Mouse (Mus musculus): Measurements from ENCODE around the gene Acsf2. TPM values are rescaled to one million over a fixed set of nuclear protein-coding genes. Genes with fewer than 3 reads are reported as not detected.

Gene Acsf2
- total and polyA plus RNA-seq, 3 experiments = 2.8 to 13.1 TPM; not detected in 1

GRCm38 (mm10) chr11:94567326-94567725 is 34.3 kb downstream of the Acsf2 start:
- H3K27me3 ChIP-seq (ENCODE audit: control insufficient read depth in 1 of 2, insufficient read depth in 2 of 2, low read length in 2 of 2) = no peaks in the 10 kb centered on the region
- no peaks in the 10 kb centered on the region for H3K36me3 ChIP-seq (ENCODE audit: control insufficient read depth in 1 of 2, insufficient read depth in 2 of 2, low read length in 2 of 2)
- H3K9ac ChIP-seq (ENCODE audit: control insufficient read depth, low read depth, low read length, poor library complexity, severe bottlenecking) = no peak overlapping the region
- no peak for DNase-seq (ENCODE audit: low read depth, low spot score)
- H3K79me2 ChIP-seq (ENCODE audit: control insufficient read depth, insufficient read depth, low read length, poor library complexity) = no peaks in the 10 kb centered on the region
- no peak overlapping the region for H3K27ac ChIP-seq (ENCODE audit: control insufficient read depth, low read depth, low read length)
- TF ChIP-seq EP300 (IDR thresholded peaks at IDR 0.05; ENCODE audit: low read depth in 1 of 2, low read length in 2 of 2) = no peak
- TF ChIP-seq JUND (IDR thresholded peaks at IDR 0.05; ENCODE audit: low read depth, low read length) = no peak
- TF ChIP-seq TAL1 (IDR thresholded peaks at IDR 0.05; ENCODE audit: low read length) = no peak
- no peak for TF ChIP-seq CHD1 (IDR thresholded peaks at IDR 0.05; ENCODE audit: low read depth, low read length)
- no peak for TF ChIP-seq MXI1 (IDR thresholded peaks at IDR 0.05; ENCODE audit: low read depth, low read length)
- TF ChIP-seq MYC (IDR thresholded peaks at IDR 0.05; ENCODE audit: low read depth, low read length) = no peak
- no peak for TF ChIP-seq E2F4 (IDR thresholded peaks at IDR 0.05; ENCODE audit: borderline replicate concordance, low read depth, low read length)
- no peak for TF ChIP-seq SIN3A (IDR thresholded peaks at IDR 0.05; ENCODE audit: low read length)
- no peak for TF ChIP-seq ELF1 (IDR thresholded peaks at IDR 0.05; ENCODE audit: low read depth, low read length)
- H3K4me3 ChIP-seq (ENCODE audit: control insufficient read depth in 1 of 2, insufficient read depth in 1 of 2, low read depth in 2 of 2, low read length in 2 of 2) = no peak overlapping the region
- no peaks in the 10 kb centered on the region for H3K9me3 ChIP-seq (replicated peaks; ENCODE audit: insufficient read depth, low read length)
- no peaks in the 10 kb centered on the region for H3K4me1 ChIP-seq (ENCODE audit: control insufficient read depth in 1 of 2, insufficient read depth in 2 of 2, low read length in 2 of 2)

GRCm38 (mm10) chr11:94566534-94566933 is 35.1 kb downstream of the Acsf2 start:
- H3K4me3 ChIP-seq (ENCODE audit: control insufficient read depth in 1 of 2, insufficient read depth in 1 of 2, low read depth in 2 of 2, low read length in 2 of 2) = no peak overlapping the region
- no peaks in the 10 kb centered on the region for H3K36me3 ChIP-seq (ENCODE audit: control insufficient read depth in 1 of 2, insufficient read depth in 2 of 2, low read length in 2 of 2)

GRCm38 (mm10) chr11:94565151-94565479 is 36.6 kb downstream of the Acsf2 start:
- Histone ChIP-seq H3K79me2 (ENCODE audit: control insufficient read depth, insufficient read depth, low read length, poor library complexity) (no peaks in the 10 kb centered on the region), H3K9me3 (replicated peaks; ENCODE audit: insufficient read depth, low read length) (no peaks in the 10 kb centered on the region), H3K4me1 (ENCODE audit: control insufficient read depth in 1 of 2, insufficient read depth in 2 of 2, low read length in 2 of 2) (no peaks in the 10 kb centered on the region), H3K27ac (ENCODE audit: control insufficient read depth, low read depth, low read length) (no peak overlapping the region), H3K9ac (ENCODE audit: control insufficient read depth, low read depth, low read length, poor library complexity, severe bottlenecking) (no peak overlapping the region), H3K4me3 (ENCODE audit: control insufficient read depth in 1 of 2, insufficient read depth in 1 of 2, low read depth in 2 of 2, low read length in 2 of 2) (no peak overlapping the region), H3K27me3 (ENCODE audit: control insufficient read depth in 1 of 2, insufficient read depth in 2 of 2, low read length in 2 of 2) (no peaks in the 10 kb centered on the region), H3K36me3 (ENCODE audit: control insufficient read depth in 1 of 2, insufficient read depth in 2 of 2, low read length in 2 of 2) (no peaks in the 10 kb centered on the region)
- no peak for DNase-seq (ENCODE audit: low read depth, low spot score)
- TF ChIP-seq EP300 (IDR thresholded peaks at IDR 0.05; ENCODE audit: low read depth in 1 of 2, low read length in 2 of 2) = no peak
- no peak for TF ChIP-seq RAD21 (IDR thresholded peaks at IDR 0.05; ENCODE audit: low read depth, low read length)
- TF ChIP-seq RCOR1 (IDR thresholded peaks at IDR 0.05; ENCODE audit: low read depth, low read length) = no peak
- TF ChIP-seq SMC3 (IDR thresholded peaks at IDR 0.05; ENCODE audit: low read depth, low read length) = no peak
- no peak for TF ChIP-seq NRF1 (IDR thresholded peaks at IDR 0.05; ENCODE audit: insufficient read depth, low read depth, low read length, poor library complexity, severe bottlenecking)
- no peak for TF ChIP-seq GATA1 (IDR thresholded peaks at IDR 0.05; ENCODE audit: low read depth, low read length)
- TF ChIP-seq TCF12 (IDR thresholded peaks at IDR 0.05; ENCODE audit: low read depth, low read length) = no peak
- no peak for TF ChIP-seq CHD1 (IDR thresholded peaks at IDR 0.05; ENCODE audit: low read depth, low read length)
- no peak for TF ChIP-seq SIN3A (IDR thresholded peaks at IDR 0.05; ENCODE audit: low read length)
- no peak for TF ChIP-seq GABPA (IDR thresholded peaks at IDR 0.05; ENCODE audit: low read depth, low read length)

More at GRCm38 (mm10) chr11:94566534-94566933, 35.1 kb downstream of the Acsf2 start:
- Histone ChIP-seq H3K4me1 (ENCODE audit: control insufficient read depth in 1 of 2, insufficient read depth in 2 of 2, low read length in 2 of 2) (no peaks in the 10 kb centered on the region), H3K9ac (ENCODE audit: control insufficient read depth, low read depth, low read length, poor library complexity, severe bottlenecking) (no peak overlapping the region), H3K9me3 (replicated peaks; ENCODE audit: insufficient read depth, low read length) (no peaks in the 10 kb centered on the region), H3K27ac (ENCODE audit: control insufficient read depth, low read depth, low read length) (no peak overlapping the region), H3K27me3 (ENCODE audit: control insufficient read depth in 1 of 2, insufficient read depth in 2 of 2, low read length in 2 of 2) (no peaks in the 10 kb centered on the region), H3K79me2 (ENCODE audit: control insufficient read depth, insufficient read depth, low read length, poor library complexity) (no peaks in the 10 kb centered on the region)
- DNase-seq (ENCODE audit: low read depth, low spot score) = no peak
- TF ChIP-seq UBTF (IDR thresholded peaks at IDR 0.05; ENCODE audit: borderline replicate concordance, insufficient read depth, low read depth, low read length) (no peak), CHD1 (IDR thresholded peaks at IDR 0.05; ENCODE audit: low read depth, low read length) (no peak), E2F4 (IDR thresholded peaks at IDR 0.05; ENCODE audit: borderline replicate concordance, low read depth, low read length) (no peak), POLR2AphosphoS5 (IDR thresholded peaks at IDR 0.05; ENCODE audit: borderline replicate concordance, low read depth, low read length) (no peak), TBP (IDR thresholded peaks at IDR 0.05; ENCODE audit: low read depth, low read length) (no peak), BHLHE40 (IDR thresholded peaks at IDR 0.05; ENCODE audit: borderline replicate concordance, low read depth, low read length) (no peak), MAZ (IDR thresholded peaks at IDR 0.05; ENCODE audit: low read depth, low read length) (no peak)
